Mouse (Mus musculus): ENCODE results near the gene Rbm38.
A peak's percentile ranks its signal among the peaks of the same experiment; 100 is the strongest.

Gene Rbm38

GRCm38 (mm10) chr2:173058263-173058662 is 38.0 kb downstream of the Rbm38 start:
- no peak for DNase-seq (ENCODE audit: low spot score)

- DNase-seq (ENCODE audit: low spot score) = no peak
Measured at GRCm38 (mm10) chr2:173060450-173060849, 40.2 kb downstream of the Rbm38 start.

- DNase-seq (ENCODE audit: low spot score) = no peak
Measured at GRCm38 (mm10) chr2:173061443-173062351, 41.4 kb downstream of the Rbm38 start.

- no peak for DNase-seq (ENCODE audit: low spot score)
Measured at GRCm38 (mm10) chr2:173063219-173063618, 42.9 kb downstream of the Rbm38 start.

- no peak for DNase-seq (ENCODE audit: low spot score)
Measured at GRCm38 (mm10) chr2:173064864-173065263, 44.6 kb downstream of the Rbm38 start.

- no peak for DNase-seq (ENCODE audit: low spot score)
Measured at GRCm38 (mm10) chr2:173072948-173073347, 52.6 kb downstream of the Rbm38 start.

GRCm38 (mm10) chr2:173073666-173074065 is 53.4 kb downstream of the Rbm38 start:
- no peak for DNase-seq (ENCODE audit: low spot score)

GRCm38 (mm10) chr2:173076921-173077320 is 56.6 kb downstream of the Rbm38 start:
- DNase-seq (ENCODE audit: low spot score) = no peak

GRCm38 (mm10) chr2:173079766-173080549 is 59.7 kb downstream of the Rbm38 start:
- no peak for DNase-seq (ENCODE audit: low spot score)

GRCm38 (mm10) chr2:173080785-173081241 is 60.5 kb downstream of the Rbm38 start:
- peak; percentile 75 for DNase-seq (ENCODE audit: low spot score)

- no peak for DNase-seq (ENCODE audit: low spot score)
Measured at GRCm38 (mm10) chr2:173082706-173083105, 62.4 kb downstream of the Rbm38 start.

GRCm38 (mm10) chr2:173083106-173083505 is 62.8 kb downstream of the Rbm38 start:
- DNase-seq (ENCODE audit: low spot score) = no peak

GRCm38 (mm10) chr2:173083712-173084475 is 63.6 kb downstream of the Rbm38 start:
- DNase-seq (ENCODE audit: low spot score) = no peak

Measured in layer of hippocampus, adult 11-12 months (tissue).